Mouse (Mus musculus) layer of hippocampus, adult 9-10 months (tissue): Measurements from ENCODE around the gene Nup155.
"Not testable (repeated sequence)": the region's sequence is repeated elsewhere in the genome, so short reads cannot be mapped to it uniquely, and the experiment has no call there.

Experiments
- DNase-seq: peaks from one replicate; pipeline ENCODE4 v3.0.0; 2022; ENCODE audit warnings: low spot score

Nup155 gene

DNA sequence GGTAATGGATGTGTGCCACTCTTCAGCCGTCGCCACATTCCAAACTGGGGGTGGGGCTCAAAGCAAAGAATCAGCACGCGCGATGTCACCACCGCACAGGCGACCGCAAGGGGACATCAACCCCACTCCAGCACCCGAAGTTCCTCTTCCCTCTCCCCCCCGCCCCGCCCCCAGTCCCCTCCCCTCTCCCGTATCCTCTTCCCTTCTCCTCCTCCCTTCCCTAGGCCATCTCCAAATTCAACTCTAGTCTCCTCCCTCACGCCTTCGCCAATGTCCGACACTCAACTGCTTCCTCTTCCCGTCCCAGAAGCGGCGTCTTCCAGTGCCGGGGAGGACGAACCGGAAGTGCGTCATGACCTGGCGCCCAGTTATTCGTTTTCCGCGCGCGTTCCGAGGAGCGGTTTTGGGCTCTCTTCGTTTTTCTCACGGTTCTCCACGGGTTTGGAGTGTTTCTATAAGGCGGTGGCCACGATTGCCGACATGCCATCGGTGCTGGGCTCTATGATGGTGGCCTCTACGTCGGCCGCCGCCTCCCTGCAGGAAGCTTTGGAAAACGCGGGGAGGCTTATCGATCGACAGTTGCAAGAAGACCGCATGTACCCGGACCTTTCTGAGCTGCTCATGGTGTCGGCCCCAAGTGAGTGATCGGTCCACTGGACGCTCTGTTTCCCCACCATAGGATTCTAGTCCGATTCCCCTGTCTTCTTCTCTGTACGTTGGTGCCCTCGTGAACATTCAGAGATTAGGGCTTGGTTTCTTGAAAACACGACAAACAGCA, at the start of gene Nup155:
TSS of gene Nup155 (plus strand) at position 308 of the 778 bp plus-strand sequence.
- DNase-seq: peak; percentile 63

DNA sequence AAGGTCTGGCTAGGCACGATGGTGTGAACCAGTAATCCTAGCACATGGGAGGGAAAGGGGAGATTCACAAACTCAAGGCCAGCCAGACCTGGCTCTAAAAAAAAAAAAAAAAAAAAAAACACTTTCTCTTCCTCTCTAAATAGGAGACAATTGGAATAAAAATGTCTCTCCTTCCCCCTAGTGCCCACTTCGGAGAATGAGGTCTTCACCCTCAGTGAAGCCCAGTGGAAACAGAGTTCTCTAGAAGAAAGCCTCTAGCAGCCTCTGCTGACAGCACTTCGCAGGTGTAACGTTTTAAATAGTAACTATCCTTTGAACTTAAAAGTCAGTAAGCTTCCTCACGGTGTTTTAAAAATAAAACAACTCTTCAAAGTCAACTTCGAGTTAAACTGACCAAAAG, 43.9 kb upstream of the Nup155 start:
- no peak for DNase-seq

- DNase-seq: not testable (repeated sequence)
These were observed 35.9 kb upstream of the Nup155 start for GRCm38 (mm10) chr15:8073159-8073558.

GRCm38 (mm10) chr15:8082139-8082538, 26.9 kb upstream of the Nup155 start:
- DNase-seq: no peak

DNA sequence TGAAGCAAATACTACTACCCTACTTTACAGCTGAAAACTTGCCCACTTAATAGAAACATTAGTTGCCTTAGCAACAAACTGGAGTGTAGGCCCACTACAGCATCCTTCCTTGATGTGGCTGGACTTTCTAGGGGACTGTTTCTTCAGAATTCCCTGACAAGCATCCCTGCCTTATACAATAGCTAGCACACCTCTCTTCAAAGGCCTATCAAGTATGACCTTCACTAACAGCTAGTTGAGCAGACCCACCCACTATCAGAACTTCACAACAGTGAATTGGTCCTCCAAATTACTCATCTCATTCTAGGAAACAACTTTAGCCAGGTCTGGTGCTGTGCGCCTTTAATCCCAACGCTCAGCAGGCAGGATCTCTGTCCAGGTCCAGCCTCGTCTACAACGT, 21.8 kb upstream of the Nup155 start:
- no peak for DNase-seq

- no peak for DNase-seq
These were observed 20.4 kb upstream of the Nup155 start for GRCm38 (mm10) chr15:8088715-8089114.

DNA sequence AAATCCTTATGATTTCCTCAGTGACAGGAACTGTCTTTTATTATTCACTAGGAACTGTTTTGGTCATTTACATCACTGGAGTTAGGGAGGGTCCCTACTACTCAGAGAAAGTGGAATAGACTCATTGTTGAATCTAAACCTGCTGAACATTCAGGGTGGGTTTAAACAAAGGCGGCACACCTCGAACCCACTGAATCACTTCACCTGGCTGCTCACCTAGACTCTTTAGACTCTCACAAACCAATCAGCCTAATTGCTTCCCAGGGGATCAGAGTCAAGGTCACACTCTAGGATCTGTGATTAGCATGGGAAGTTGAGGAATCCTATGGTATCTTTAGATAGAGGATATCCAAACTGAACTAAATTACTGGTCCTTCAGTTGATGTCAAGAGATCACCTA, 18.4 kb upstream of the Nup155 start:
- DNase-seq: no peak

GRCm38 (mm10) chr15:8092668-8093067, 16.4 kb upstream of the Nup155 start:
- not testable (repeated sequence) for DNase-seq

- DNase-seq: no peak
These were observed 11.2 kb upstream of the Nup155 start for GRCm38 (mm10) chr15:8097853-8098252.

GRCm38 (mm10) chr15:8098774-8099749, 10.0 kb upstream of the Nup155 start, which contains the start of gene Wdr70:
TSS of gene Wdr70 (minus strand) at chr15:8099209.
- DNase-seq: peak; percentile 95

DNA sequence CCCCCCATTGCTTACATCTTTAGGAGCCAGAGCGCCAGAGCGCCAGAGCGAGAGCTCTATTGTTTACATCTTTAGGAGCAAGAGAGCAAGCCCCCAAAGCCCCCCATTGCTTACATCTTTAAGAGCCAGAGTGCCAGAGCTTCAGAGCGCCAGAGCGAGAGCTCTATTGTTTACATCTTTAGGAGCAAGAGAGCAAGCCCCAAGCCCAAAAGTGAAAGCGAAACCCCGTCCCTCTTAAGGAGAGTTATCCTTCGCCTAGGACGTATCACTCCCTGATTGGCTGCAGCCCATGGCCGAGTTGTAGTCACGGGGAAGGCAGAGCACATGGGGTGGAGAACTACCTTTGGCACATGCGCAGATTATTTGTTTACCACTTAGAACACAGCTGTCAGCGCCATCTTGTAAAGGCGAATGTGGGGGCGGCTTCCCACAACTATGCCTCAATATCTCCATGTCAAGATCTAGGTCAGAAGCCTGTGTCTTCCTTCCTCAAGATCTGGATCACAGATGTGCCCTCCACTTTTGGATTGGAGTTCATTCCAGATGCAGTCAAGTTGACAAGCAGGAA, 7.0 kb upstream of the Nup155 start:
- DNase-seq: not testable (repeated sequence)

- no peak for DNase-seq
These were observed 610 bp upstream of the Nup155 start for GRCm38 (mm10) chr15:8108360-8108965.

GRCm38 (mm10) chr15:8109782-8110181, 709 bp downstream of the Nup155 start:
- DNase-seq: no peak

DNA sequence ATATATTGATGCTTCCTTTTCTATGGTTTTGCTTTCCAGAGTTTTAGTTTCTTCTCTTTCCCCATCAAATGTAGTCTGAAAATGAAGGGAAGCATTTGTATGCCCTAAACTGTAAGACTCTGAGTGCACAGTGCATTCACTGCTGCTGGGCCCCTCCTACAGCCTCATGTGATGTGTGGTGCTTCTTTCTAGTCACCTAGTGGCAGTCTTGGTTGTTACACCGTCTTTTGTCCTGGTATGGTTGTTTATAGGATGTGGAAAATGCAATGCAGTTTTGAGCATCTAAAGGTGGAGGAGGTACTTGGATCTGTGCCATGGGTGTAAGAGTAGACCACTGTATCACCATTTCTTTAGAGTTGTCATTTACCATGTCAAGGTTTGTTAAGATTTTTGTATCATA, 20.2 kb downstream of the Nup155 start:
- DNase-seq: no peak

DNA sequence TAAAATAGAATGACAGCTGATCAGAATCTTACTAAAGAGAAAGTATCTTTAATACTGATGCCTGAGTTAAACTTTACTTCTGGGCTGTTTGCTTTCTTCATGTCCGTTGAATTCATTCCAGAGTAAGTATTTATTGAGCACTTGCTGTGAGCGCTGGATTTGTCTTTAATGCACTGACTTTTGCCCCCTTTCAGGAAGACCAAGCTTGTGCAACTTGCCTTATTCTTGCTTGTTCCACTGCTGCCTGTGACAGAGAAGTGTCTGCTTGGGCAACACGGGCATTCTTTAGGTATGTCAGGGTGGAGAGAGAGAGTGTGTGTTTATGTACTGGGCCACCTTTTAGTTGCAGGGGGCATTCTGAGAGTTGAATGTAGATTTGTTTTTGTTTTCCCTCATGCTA, 22.2 kb downstream of the Nup155 start:
- no peak for DNase-seq

DNA sequence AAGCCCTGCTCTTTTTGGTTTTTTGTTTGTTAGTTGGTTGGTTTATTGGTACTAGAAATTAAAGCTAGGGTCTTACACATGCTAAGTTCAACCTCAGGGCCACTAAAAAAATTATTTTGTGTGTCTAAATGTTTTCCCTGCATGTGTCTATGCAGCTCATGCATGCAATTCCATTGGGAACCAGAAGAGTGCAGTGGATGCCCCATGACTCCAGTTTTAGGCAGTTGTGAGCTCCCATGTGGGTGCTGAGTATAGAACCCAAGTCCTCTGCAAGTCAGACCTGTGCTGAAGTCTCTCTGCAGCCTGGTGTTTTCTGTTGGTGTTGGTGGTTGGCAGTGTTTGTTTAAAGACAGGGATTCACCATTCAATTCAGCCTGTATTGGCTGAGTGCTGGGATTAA, 22.7 kb downstream of the Nup155 start:
- DNase-seq: no peak

GRCm38 (mm10) chr15:8135606-8136005, 26.5 kb downstream of the Nup155 start:
- no peak for DNase-seq

DNA sequence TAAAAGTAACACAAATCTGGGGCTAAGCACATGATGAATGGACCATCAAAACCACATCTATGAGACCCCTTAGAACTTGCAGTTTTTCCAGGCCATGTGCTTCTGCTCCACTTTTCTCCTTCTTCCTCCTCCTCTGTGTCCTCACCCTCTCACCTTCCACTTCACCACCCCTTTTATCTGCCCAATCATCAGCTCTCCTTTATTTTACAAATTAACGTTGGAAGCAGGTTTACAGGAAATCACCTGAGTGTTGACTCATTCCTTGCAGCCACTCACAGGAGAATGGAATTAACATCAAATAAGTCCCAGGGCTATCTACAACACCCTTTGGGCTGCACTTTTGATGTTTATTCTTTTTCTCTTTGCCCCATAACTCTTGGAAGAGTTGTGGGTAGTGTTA, 52.8 kb downstream of the Nup155 start:
- no peak for DNase-seq

DNA sequence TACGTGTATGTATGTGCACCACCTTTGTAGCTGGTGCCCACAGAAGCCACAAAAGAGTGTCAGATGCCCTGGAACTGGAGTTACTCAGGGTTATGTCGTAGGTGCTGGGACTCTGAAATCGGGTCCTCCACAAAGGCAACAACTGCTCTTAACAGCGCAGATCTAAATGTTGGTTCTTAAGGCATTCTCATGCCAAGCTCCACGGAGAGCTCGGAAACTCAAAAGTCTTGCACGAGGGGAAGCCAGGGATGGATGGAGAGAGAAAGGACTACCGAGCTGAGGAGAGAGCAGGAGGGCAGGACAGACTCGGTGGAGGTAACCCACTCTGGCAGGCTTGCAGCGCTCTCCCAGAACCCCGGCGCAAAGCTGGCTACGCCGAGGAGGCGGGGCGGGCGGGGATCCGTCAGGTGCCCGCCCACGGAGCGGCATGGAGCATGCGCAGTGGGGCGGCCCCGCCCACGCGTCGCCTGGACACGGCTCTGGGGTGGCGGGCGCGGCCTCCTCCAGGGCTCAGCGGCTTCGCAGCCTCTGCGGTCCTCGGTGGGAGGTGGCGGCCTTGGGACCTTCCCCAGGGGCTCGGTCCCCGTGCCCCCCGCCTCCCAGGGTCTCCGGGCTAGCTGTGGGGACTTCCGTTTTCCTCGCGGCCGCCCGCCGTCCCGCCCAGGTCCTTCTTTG, 59.7 kb downstream of the Nup155 start, which contains the start of gene Cplane1:
TSS of gene Cplane1 (plus strand) at position 516 of the 675 bp plus-strand sequence.
- DNase-seq: peak; percentile 77

GRCm38 (mm10) chr15:8169266-8169746, 60.2 kb downstream of the Nup155 start:
- DNase-seq: peak; percentile 33

DNA sequence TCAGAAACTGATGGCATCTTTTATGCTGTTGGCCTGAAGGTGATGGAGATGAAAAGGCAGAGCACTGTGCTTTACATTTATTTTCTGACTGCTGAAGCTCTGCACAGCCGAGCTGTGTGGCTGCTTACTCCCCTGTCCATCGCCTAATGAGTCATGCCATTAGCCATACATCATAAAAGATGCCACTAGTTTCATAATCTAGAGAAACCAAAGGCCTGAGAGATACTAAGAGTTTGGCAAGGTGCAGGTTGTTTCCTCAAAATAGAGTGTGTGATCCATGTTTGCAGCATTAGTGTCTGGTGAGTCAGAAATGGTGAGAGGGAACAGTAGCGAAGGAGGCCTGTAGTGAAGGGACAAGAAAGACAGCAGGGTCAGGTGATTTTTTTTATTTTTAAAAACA, 80.5 kb downstream of the Nup155 start:
- no peak for DNase-seq
